Mouse (Mus musculus) layer of hippocampus, postnatal 25 days (tissue): ENCODE measurements around the gene Arhgap28. TPM values are rescaled to one million over a fixed set of nuclear protein-coding genes. Genes with fewer than 3 reads are reported as not detected.

Experiments
- DNase-seq, 2 experiments: peaks; one replicate each; pipeline ENCODE4 v3.0.0; 2022; ENCODE audit warnings: mixed read lengths in 2 of 2, low spot score in 1 of 2; ENCODE audit errors: extremely low spot score in 1 of 2
- total RNA-seq, 2 experiments: library from RNA; stranded (reverse); gene quantifications; 2 replicates each; pipeline ENCODE4 v1.2.3; 2021

Arhgap28 gene
- under 1 TPM; 0.32 to 0.49 TPM for total RNA-seq

DNA sequence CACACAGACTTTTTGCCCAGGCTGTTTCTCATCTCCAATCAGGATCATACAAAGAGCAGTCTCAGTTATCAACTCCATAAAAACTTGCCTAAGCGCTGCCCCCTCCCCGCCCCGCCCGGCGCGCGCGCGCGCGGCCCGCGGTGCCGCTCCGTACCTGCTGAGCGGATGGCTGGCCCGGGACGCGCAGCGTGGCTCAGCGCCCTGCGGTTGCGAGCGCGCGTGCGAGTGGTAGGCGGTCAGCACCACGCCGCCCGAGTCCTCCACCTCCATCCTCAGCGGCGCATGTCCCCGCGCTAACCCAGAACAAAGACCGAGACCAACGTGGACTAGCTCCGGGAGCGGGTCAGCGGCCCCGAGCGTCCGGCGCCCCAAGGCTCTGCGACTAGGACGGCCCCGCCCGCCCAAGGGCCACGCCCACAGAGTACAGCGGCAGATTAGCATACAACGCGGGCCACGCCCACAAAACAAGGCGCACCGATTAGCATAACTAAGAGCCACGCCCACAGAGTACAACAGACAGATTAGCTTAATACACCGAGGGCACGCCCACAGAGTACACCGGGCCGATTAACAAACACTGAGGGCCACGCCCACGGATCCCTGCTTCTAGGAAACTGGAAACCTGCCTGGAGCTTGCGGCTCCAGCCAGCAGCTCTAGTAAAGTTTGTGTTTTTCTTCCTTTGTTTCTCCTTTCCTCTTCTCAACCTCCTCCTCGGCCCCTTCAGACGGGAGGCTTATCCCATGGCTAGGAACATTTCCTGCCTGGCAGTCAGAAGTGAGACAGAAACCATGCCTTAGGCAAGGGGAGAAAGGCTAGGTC lies at the start of gene Arhgap28:
Gene Arhgap28, minus strand, starts transcription at position 380 of the 820 bp plus-strand sequence.
- peak; percentile 13 to 29 for DNase-seq

DNA sequence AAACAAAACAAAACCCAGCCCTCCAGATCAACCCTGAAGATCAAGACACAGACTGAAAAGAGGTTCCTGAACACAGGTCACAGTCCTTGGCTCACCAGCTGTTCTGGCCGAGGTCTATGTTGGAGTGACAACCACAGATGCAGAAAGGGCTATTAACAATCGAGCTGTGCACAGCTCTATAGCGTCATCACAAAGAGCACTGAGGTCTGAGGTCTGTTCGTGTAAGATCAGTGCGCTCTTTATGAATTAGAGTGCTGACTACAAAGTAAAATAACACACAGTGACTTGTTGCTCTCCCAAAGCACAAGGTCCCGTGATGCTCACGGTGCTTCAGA lies 42.4 kb upstream of the Arhgap28 start:
- no peak for DNase-seq

DNA sequence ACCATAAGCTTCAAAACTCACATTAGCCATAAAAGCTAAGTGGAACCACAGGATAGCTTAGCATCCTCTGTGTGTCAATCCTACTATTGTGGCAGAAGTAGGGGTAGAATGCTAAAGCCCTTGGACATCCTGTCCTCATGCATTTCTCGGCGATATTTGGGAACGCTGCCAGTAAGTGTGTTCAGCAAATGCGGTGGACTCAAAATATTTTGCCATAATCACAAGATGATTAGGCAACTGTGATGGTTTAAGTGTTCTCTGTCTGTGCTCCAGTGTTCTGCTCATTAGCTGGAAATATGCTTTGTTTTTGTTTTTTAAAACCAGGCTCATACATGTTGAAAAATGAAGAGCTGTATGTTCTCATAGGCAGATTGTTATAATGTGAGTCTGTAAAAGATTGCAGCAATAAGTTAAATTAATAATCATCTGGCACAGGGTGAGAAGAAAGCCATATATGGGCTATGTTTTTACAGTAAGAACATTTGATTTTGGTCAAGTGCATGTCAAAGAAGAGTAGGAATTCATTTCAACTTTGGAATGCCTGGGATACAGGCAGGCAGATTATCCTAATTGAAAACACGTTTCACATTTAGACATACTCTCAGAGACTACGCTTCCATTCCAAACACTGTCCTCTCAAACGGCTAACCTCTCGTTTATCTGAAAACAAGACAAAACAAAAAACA lies 41.9 kb upstream of the Arhgap28 start:
- DNase-seq = no peak

- DNase-seq = no peak
These were observed 38.5 kb upstream of the Arhgap28 start for GRCm38 (mm10) chr17:68042377-68042776.

GRCm38 (mm10) chr17:68037011-68037410 lies 33.1 kb upstream of the Arhgap28 start:
- DNase-seq = no peak

DNA sequence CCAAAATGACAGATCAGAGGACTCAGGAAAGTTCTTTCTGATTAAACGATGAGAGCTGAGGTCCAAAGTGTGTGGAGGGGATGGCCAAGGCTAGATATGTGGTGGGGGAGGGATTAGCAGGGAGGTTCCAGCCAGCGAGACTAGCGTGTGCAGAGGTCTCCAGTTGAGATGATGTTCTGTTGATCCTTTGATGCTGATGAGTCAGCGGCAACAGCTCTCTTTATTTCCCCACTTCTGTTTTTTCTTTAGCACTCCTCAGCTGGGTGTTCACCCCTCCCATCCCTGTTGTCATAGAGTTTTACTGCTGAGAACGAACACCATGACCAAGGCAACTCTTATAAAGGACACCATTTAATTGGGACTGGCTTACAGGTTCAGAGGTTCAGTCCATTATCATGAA lies 25.6 kb upstream of the Arhgap28 start:
- DNase-seq = no peak

DNA sequence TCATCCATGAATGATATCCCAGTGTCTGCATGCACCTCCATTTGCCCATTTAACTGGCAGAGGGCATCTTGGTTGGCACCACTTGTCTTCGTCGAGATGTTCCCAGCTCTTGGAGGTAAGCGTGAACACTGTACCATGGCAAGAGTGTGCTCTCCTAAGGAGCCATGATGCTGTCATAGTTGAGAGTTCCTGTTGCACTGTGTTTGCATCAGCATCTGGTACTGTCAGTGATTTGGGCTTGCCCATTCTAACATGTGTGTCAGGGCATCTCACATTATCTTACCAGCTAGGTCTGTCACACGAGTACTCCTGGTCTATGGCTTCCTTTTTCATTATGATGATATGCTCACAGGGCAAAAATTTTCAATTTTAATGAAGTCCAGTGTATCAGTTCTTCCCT lies 24.6 kb upstream of the Arhgap28 start:
- DNase-seq = no peak

GRCm38 (mm10) chr17:68024327-68024726 lies 20.4 kb upstream of the Arhgap28 start:
- no peak for DNase-seq

DNA sequence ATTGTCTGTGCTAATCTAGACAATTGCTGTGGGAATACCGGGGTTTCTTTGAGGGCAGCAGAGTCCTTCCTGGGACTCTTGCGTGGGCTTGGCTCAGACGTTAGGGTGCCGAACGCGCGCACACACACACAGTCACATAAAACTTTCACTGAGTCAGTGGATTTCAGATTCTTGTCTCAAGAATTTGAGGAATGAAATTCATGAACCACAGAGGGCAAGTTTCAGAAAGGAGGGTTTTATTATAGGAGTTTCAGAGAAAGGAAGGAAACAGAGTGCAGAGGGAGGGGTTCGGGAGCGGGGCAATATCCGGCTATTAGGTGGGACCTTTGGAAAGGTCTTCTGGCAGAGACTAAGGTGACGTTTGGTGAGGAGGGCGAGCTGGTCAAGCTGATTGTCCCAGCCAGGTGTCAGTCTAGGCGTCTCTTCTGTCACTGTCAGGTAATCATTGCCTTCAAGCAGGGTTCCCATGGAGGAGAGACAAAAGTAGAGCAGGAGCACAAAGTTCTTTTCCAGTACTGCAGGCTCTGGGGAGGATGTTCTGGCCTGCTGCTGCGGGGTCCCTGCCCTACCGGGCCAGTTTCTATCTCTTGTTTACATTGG lies 15.6 kb upstream of the Arhgap28 start:
- no peak for DNase-seq

GRCm38 (mm10) chr17:68017095-68017494 lies 13.2 kb upstream of the Arhgap28 start:
- DNase-seq = no peak

- DNase-seq = no peak
These were observed 7.7 kb upstream of the Arhgap28 start for GRCm38 (mm10) chr17:68011606-68012005.

- no peak for DNase-seq
These were observed 6.1 kb upstream of the Arhgap28 start for GRCm38 (mm10) chr17:68010041-68010440.

DNA sequence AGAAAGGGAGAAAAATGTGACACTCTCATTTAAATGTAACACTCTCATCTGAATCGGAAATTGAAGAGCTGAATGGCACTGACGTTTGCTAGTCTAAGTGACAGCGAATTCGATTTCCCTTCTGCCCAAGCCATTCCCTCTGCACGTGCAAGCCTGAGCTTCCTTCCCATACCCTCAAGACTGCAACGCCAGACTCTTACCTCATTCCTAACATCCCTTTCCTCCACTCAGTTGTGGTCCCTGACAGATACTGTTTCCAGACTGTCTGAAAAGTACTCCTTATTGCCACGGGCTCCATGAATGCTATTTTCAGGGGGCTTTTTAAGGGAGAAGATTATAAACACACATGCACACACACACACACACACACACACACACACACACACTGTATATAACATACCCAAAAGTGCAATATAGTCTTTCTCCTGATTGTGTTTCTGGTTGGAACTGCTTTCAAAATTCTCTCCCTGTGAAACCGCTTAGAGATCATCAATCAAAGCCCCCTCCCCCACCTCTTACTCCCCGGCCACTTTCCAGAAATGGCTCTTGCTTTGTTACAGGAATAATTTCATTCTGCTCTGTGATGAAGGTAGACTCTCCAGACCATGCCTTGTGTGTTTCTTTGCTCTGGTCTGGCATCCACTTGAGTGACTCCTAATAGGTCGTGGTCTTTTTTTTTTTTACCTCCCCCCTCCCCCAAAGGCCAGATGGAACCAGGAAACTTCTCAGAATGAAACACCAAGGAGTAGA lies 836 bp upstream of the Arhgap28 start:
- DNase-seq = no peak

GRCm38 (mm10) chr17:68002608-68003595 lies 1.0 kb downstream of the Arhgap28 start:
- no peak for DNase-seq

DNA sequence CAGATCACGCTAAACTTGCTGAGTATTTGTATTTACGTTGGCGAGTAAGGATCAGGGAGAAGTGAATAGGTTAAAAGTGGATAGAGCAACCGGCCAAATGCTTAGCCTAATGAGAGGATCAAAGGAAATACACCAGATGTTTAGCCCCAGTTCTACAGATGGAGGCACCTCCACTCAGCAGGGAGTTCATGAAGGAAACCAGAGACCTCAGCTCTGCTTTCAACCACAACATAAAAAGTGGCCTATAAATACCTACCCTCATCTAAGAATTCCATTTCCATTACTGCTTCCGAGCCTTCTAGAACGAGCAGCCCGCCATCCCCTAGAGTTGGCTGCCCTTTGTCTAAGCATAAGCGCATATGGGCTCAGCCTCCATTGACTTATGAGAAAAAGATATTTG lies 4.1 kb downstream of the Arhgap28 start:
- no peak for DNase-seq

DNA sequence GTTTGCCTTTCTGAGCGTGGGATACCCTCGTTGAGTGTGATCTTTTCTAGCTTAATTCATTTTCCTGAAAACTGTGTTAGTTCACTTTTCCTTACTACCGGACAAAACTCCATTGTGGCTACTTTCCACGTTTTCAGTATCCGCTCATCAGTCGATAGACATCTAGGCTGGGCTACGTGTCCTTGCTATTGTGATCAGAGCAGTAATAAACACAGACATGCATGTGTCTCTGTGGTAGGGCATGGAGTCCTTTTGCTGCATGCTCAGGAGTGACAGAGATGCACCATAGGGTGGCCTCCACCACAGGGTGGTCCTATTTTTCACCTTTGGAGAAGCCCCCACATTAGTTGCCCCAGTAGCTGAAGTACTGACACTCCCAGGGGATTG lies 7.2 kb downstream of the Arhgap28 start:
- DNase-seq = no peak

DNA sequence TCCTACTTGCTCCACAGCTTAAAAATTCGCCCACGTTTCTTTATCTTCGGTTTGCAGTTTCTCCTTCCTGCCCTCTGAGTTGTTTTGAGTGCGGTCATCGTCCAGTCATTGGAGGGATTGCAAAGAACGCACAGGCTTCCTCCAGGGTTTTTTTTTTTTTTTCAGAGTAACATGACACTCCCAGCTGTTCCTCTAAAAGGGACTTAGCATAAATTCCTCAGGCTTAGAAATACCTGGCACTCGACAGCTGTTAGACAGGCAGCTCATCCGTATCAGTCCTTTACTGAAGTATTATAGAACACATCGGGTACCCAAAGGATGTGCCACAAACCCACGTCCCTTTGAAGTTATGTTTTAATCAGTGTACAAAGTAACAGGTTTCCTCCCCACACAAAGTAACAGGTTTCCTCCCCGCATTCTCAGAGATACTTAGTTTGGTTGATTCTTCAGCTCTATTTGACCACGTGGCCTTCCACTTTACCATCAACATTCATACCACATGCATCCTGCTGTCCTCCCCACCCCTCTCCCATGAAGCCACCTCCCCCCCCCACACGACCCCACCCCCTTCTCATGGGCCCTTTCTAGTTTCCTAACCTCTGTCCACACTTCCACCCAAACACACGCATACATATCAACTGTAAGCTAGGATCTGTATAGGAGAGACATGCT lies 7.7 kb downstream of the Arhgap28 start:
- no peak for DNase-seq

- DNase-seq = no peak
These were observed 8.6 kb downstream of the Arhgap28 start for GRCm38 (mm10) chr17:67995277-67995819.

- no peak for DNase-seq
These were observed 9.1 kb downstream of the Arhgap28 start for GRCm38 (mm10) chr17:67994861-67995260.
